Mouse (Mus musculus): ENCODE measurements around the gene Snapc5. TPM values are rescaled to one million over a fixed set of nuclear protein-coding genes. Genes with fewer than 3 reads are reported as not detected.
"Not testable (repeated sequence)": the region's sequence is repeated elsewhere in the genome, so short reads cannot be mapped to it uniquely, and the experiment has no call there.

The Snapc5 gene
- polyA plus RNA-seq, 1 experiment from 2014 or later: 27.9 TPM

DNA sequence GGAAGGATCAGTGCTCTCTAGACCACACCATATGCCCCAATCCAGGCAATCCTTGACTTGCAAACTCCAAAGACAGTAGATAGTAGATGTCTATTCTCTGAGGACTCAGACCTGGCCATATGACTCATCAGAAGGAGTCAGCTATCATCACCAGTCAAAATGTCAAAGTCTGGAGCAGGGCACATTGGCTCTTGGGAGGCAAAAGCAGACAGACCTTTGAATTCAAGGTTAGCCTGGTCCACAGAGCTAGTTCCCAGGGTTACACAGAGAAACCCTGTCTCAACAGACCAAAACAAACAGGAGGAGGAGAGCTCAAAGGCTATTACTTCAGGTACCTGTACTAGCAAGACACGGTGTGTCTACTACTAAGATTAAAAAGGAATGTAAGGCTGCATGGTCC is 14.8 kb downstream of the Snapc5 start:
- Histone ChIP-seq H3K4me2 (replicated peaks; ENCODE audit: low read depth, low read length) (no peak overlapping the region), H3K27me3 (ENCODE audit: control insufficient read depth, insufficient read depth, low read length) (no peaks in the 10 kb centered on the region), H3K9ac (replicated peaks; ENCODE audit: low read depth, low read length) (no peak overlapping the region), H3K27ac (ENCODE audit: low read length) (no peak overlapping the region), H3K4me1 (ENCODE audit: control insufficient read depth, insufficient read depth, low read length) (no peaks in the 10 kb centered on the region), H3K36me3 (ENCODE audit: control insufficient read depth, insufficient read depth, low read length) (peaks cover 29% of the 10 kb centered on the region), H3K9me3 (ENCODE audit: control insufficient read depth, low read depth, low read length) (no peaks in the 10 kb centered on the region), H3K4me3 (ENCODE audit: low read depth, low read length) (no peak overlapping the region)
- ATAC-seq (ENCODE audit: insufficient number of reproducible peaks, insufficient read depth, low FRiP score, low read depth): no peak
- 89% methylated on average over 1 of the region's 1 CpGs for WGBS

DNA sequence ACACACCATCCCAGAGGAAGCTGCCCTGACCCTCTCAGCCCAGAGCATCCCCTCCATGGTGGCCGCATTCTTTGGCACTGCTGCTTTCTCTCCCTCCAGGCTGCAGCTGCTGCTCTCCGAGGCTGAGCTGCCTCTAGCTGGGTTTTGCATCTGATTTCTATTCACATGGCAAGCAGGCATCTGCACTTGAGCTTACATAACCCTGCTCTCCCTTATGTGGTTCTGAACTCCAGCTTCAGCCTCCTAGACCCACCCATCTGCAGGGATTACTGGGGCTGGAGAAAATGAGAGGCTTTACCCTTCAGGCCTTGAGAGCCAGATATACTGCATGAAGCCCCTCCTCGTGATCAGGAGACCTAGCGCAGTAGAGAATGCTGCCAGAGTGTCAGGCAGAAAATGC is 16.5 kb downstream of the Snapc5 start:
- H3K4me3 ChIP-seq (ENCODE audit: low read depth, low read length): no peak overlapping the region
- WGBS: 72% methylated on average over 4 of the region's 4 CpGs
- no peaks in the 10 kb centered on the region for H3K27me3 ChIP-seq (ENCODE audit: control insufficient read depth, insufficient read depth, low read length)
- no peak overlapping the region for H3K9ac ChIP-seq (replicated peaks; ENCODE audit: low read depth, low read length)
- no peaks in the 10 kb centered on the region for H3K9me3 ChIP-seq (ENCODE audit: control insufficient read depth, low read depth, low read length)
- peaks cover 26% of the 10 kb centered on the region for H3K36me3 ChIP-seq (ENCODE audit: control insufficient read depth, insufficient read depth, low read length)
- no peak overlapping the region for H3K27ac ChIP-seq (ENCODE audit: low read length)
- no peak for ATAC-seq (ENCODE audit: insufficient number of reproducible peaks, insufficient read depth, low FRiP score, low read depth)
- no peaks in the 10 kb centered on the region for H3K4me1 ChIP-seq (ENCODE audit: control insufficient read depth, insufficient read depth, low read length)
- H3K4me2 ChIP-seq (replicated peaks; ENCODE audit: low read depth, low read length): no peak overlapping the region

GRCm38 (mm10) chr9:64197524-64197923 is 18.4 kb downstream of the Snapc5 start:
- no peak overlapping the region for H3K27ac ChIP-seq (ENCODE audit: low read length)
- no peaks in the 10 kb centered on the region for H3K27me3 ChIP-seq (ENCODE audit: control insufficient read depth, insufficient read depth, low read length)
- H3K9me3 ChIP-seq (ENCODE audit: control insufficient read depth, low read depth, low read length): no peaks in the 10 kb centered on the region
- WGBS: 81% methylated on average over 8 of the region's 8 CpGs
- H3K4me1 ChIP-seq (ENCODE audit: control insufficient read depth, insufficient read depth, low read length): no peaks in the 10 kb centered on the region
- no peak overlapping the region for H3K9ac ChIP-seq (replicated peaks; ENCODE audit: low read depth, low read length)
- ATAC-seq (ENCODE audit: insufficient number of reproducible peaks, insufficient read depth, low FRiP score, low read depth): no peak
- H3K36me3 ChIP-seq (ENCODE audit: control insufficient read depth, insufficient read depth, low read length): peaks cover 23% of the 10 kb centered on the region
- no peak overlapping the region for H3K4me3 ChIP-seq (ENCODE audit: low read depth, low read length)
- H3K4me2 ChIP-seq (replicated peaks; ENCODE audit: low read depth, low read length): no peak overlapping the region

- 89% methylated on average over 5 of the region's 5 CpGs for WGBS
- Histone ChIP-seq H3K36me3 (ENCODE audit: control insufficient read depth, insufficient read depth, low read length) (peaks cover 21% of the 10 kb centered on the region), H3K27me3 (ENCODE audit: control insufficient read depth, insufficient read depth, low read length) (no peaks in the 10 kb centered on the region), H3K4me2 (replicated peaks; ENCODE audit: low read depth, low read length) (no peak overlapping the region), H3K4me1 (ENCODE audit: control insufficient read depth, insufficient read depth, low read length) (no peaks in the 10 kb centered on the region), H3K9ac (replicated peaks; ENCODE audit: low read depth, low read length) (no peak overlapping the region), H3K4me3 (ENCODE audit: low read depth, low read length) (no peak overlapping the region), H3K27ac (ENCODE audit: low read length) (peak overlapping the region; percentile 39; the same call in 1 of the 2 replicates), H3K9me3 (ENCODE audit: control insufficient read depth, low read depth, low read length) (no peaks in the 10 kb centered on the region)
- ATAC-seq (ENCODE audit: insufficient number of reproducible peaks, insufficient read depth, low FRiP score, low read depth): no peak
Observed at GRCm38 (mm10) chr9:64198068-64198762, 19.1 kb downstream of the Snapc5 start.

- Histone ChIP-seq H3K27ac (ENCODE audit: low read length) (peak overlapping the region; percentile 39; the same call in 1 of the 2 replicates), H3K36me3 (ENCODE audit: control insufficient read depth, insufficient read depth, low read length) (peaks cover 17% of the 10 kb centered on the region)
- H3K4me1 ChIP-seq (ENCODE audit: control insufficient read depth, insufficient read depth, low read length); H3K4me3 ChIP-seq (ENCODE audit: low read depth, low read length); H3K4me2 ChIP-seq (replicated peaks; ENCODE audit: low read depth, low read length); H3K27me3 ChIP-seq (ENCODE audit: control insufficient read depth, insufficient read depth, low read length); H3K9ac ChIP-seq (replicated peaks; ENCODE audit: low read depth, low read length); H3K9me3 ChIP-seq (ENCODE audit: control insufficient read depth, low read depth, low read length); ATAC-seq (ENCODE audit: insufficient number of reproducible peaks, insufficient read depth, low FRiP score, low read depth): not testable (repeated sequence)
- WGBS: 74% methylated on average over 7 of the region's 7 CpGs
Observed at GRCm38 (mm10) chr9:64198763-64199418, 19.8 kb downstream of the Snapc5 start.

GRCm38 (mm10) chr9:64199897-64200296 is 20.8 kb downstream of the Snapc5 start:
- Histone ChIP-seq H3K9me3 (ENCODE audit: control insufficient read depth, low read depth, low read length) (no peaks in the 10 kb centered on the region), H3K36me3 (ENCODE audit: control insufficient read depth, insufficient read depth, low read length) (peaks cover 24% of the 10 kb centered on the region), H3K4me3 (ENCODE audit: low read depth, low read length) (no peak overlapping the region), H3K4me1 (ENCODE audit: control insufficient read depth, insufficient read depth, low read length) (no peaks in the 10 kb centered on the region), H3K27ac (ENCODE audit: low read length) (no peak overlapping the region; the same call in 1 of the 2 replicates), H3K4me2 (replicated peaks; ENCODE audit: low read depth, low read length) (no peak overlapping the region), H3K9ac (replicated peaks; ENCODE audit: low read depth, low read length) (no peak overlapping the region), H3K27me3 (ENCODE audit: control insufficient read depth, insufficient read depth, low read length) (no peaks in the 10 kb centered on the region)
- ATAC-seq (ENCODE audit: insufficient number of reproducible peaks, insufficient read depth, low FRiP score, low read depth): 0 out of 2 replicates have a peak, but pooled peaks have one; percentile 46
- 62% methylated on average over 2 of the region's 2 CpGs for WGBS

DNA sequence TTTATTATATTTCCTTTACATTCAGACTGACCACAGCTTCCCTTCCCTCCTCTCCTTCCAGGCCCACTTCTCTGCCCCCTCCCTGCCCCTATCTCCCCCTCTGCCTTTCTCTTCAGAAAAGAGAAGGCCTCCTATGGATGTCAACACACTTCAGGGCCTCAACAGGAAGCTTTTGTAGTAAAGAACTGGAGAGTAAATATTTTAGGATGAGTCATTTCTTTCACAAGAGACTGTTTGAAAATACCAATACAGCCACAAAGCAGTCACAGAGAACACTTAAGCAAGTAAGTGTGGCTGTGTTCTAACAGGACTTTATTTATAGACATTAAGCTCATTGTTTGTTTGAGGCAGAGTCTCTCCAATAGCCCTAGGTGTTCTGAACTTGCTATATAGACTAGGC is 23.3 kb downstream of the Snapc5 start:
- no peak for ATAC-seq (ENCODE audit: insufficient number of reproducible peaks, insufficient read depth, low FRiP score, low read depth)
- peaks cover 22% of the 10 kb centered on the region; the same call in 1 of the 2 replicates for H3K36me3 ChIP-seq (ENCODE audit: control insufficient read depth, insufficient read depth, low read length)
- no peak overlapping the region for H3K27ac ChIP-seq (ENCODE audit: low read length)

GRCm38 (mm10) chr9:64202866-64203265 is 23.8 kb downstream of the Snapc5 start:
- no peaks in the 10 kb centered on the region for H3K4me1 ChIP-seq (ENCODE audit: control insufficient read depth, insufficient read depth, low read length)
- no peaks in the 10 kb centered on the region for H3K27me3 ChIP-seq (ENCODE audit: control insufficient read depth, insufficient read depth, low read length)
- no peak for ATAC-seq (ENCODE audit: insufficient number of reproducible peaks, insufficient read depth, low FRiP score, low read depth)
- H3K27ac ChIP-seq (ENCODE audit: low read length): no peak overlapping the region
- no peak overlapping the region for H3K9ac ChIP-seq (replicated peaks; ENCODE audit: low read depth, low read length)
- peaks cover 22% of the 10 kb centered on the region; the same call in 1 of the 2 replicates for H3K36me3 ChIP-seq (ENCODE audit: control insufficient read depth, insufficient read depth, low read length)
- H3K4me2 ChIP-seq (replicated peaks; ENCODE audit: low read depth, low read length): no peak overlapping the region
- H3K9me3 ChIP-seq (ENCODE audit: control insufficient read depth, low read depth, low read length): no peaks in the 10 kb centered on the region
- no peak overlapping the region for H3K4me3 ChIP-seq (ENCODE audit: low read depth, low read length)

More for the DNA sequence above, 23.3 kb downstream of the Snapc5 start:
- no peaks in the 10 kb centered on the region for H3K4me1 ChIP-seq (ENCODE audit: control insufficient read depth, insufficient read depth, low read length)
- no peaks in the 10 kb centered on the region for H3K9me3 ChIP-seq (ENCODE audit: control insufficient read depth, low read depth, low read length)
- H3K4me3 ChIP-seq (ENCODE audit: low read depth, low read length): no peak overlapping the region
- H3K4me2 ChIP-seq (replicated peaks; ENCODE audit: low read depth, low read length): no peak overlapping the region
- no peak overlapping the region for H3K9ac ChIP-seq (replicated peaks; ENCODE audit: low read depth, low read length)
- no peaks in the 10 kb centered on the region for H3K27me3 ChIP-seq (ENCODE audit: control insufficient read depth, insufficient read depth, low read length)

All from stomach, embryonic 14.5 days (tissue).